Mouse (Mus musculus) CD4-positive, CD25-positive, alpha-beta regulatory T cell, adult 4 months (primary cell): ENCODE measurements around the gene Rnls. TPM values are rescaled to one million over a fixed set of nuclear protein-coding genes. Genes with fewer than 3 reads are reported as not detected.
A peak's percentile ranks its signal among the peaks of the same experiment; 100 is the strongest.
"Not testable (repeated sequence)": the region's sequence is repeated elsewhere in the genome, so short reads cannot be mapped to it uniquely, and the experiment has no call there.

Experiments used
- ATAC-seq: one replicate; pipeline ENCODE4 v1.8.0; 2017
- polyA plus RNA-seq, 2 experiments: library from polyadenylated mRNA; unstranded; fragments of 100-300 nt; shearing (Covaris generic); gene quantifications; one replicate each; pipeline ENCODE4 v1.2.1; 2017

The Rnls gene
- polyA plus RNA-seq: 1 to 10 TPM; 3.0 to 3.4 TPM

DNA sequence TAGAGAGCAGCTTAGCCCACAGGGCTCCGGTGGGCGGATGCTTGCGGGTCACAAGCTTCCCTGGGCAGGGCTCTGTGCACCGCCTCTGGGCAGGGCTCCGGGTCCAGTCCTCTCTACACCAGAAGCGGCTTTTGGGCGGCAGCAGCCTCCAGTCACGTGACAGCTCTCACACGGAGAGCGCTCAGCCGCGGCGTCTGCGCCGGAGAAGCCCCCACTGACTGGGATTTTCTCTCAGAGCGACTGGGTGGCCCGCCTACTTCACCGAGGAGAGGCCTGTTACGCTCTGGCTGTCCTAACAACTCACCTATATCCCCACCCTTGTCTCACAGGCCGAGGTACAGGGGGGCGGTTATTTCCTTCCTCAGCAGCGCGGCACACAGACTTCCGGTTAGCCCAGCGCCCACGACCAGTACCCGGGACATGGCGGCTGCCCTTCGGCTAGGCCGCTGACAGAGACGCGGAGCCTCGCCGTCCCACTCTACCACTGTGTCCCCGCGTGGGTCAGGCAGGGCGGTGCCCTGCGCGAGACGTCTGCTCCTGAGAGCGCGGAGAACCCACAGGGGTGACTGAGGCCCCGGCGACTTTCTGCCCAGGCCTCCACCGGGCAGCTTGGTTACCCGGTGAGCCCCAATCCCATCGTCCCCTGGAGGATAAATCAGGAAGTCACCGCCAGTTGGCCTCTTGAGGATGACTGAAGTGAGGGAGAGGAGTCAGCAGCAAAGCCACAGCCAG, at the start of gene Rnls:
Gene Rnls, minus strand, starts transcription at position 645 of the 732 bp plus-strand sequence.
- peak; percentile 91 for ATAC-seq

DNA sequence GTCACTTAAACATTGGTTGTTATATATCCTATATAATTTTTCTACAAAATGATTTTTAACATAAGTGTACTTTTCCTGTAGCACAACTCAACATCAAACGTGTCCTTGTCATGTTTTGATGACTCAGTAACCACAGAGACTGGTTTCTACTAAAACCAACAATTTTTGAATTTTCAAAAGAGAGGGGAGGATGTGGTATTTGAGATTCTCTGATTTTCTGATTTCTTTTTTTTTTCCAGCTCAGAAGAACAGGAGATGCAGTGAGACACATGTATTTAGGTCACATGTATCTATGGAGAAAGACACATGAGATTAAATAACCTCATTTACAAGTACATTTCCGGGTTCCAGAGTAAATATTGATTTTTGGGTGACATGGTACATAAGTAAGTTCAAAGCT, 37.4 kb upstream of the Rnls start:
- ATAC-seq: peak; percentile 76

DNA sequence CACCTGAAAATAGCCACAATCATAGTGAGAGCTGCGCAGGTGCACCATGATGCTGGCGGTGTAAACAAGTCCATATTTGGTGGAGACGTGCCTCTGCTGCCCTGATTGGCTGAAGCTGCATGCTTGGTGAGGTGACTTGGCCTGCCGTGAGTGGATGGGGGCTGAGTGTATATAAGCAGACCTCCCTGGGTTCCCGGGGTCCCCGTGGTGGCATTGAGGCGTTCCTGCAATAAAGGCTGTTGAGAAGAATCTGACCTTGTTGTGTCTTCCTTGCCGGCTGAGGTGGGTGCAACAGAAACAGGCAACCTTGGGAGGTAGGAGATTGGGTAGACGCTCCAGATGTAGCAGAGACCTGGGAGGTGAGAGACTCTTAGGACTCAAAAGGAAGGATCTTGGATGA, 27.3 kb upstream of the Rnls start:
- ATAC-seq: not testable (repeated sequence)

DNA sequence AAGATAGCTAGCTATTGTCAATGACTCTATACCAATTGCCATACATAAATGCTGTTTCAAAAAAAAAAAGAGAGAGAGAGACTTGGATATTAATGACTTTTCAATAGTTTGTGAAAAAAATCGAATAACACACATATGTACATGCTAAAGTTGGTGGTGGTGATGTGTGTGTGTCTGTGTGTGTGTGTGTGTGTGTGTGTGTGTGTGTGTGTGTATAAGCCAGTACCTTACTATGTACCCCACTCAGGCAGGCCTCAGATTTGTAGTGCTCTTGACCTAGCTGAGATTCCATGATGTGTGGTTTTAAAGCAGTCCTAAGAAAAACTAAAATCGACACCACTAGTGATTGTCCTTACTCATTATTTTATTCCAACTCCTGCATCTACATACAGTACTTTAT, 11.3 kb downstream of the Rnls start:
- ATAC-seq: no peak

DNA sequence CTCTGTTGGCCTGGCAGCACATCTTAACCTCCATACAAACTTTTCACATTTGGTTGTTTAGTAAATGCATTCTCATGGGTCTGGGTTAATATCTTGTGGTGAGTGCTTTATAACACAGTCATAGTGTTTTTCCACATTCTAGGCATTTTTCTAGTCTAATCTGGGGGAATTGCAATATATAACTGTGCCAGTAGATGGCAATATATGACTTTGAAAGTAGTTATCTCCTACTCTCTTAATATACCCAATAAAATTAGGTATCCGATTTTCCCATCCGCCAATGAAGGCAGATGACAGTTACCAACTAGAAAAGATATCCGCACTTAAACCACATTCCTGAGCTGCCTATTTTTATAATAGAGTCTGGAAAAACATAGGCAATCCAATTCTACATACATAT, 11.7 kb downstream of the Rnls start:
- peak; percentile 51 for ATAC-seq

DNA sequence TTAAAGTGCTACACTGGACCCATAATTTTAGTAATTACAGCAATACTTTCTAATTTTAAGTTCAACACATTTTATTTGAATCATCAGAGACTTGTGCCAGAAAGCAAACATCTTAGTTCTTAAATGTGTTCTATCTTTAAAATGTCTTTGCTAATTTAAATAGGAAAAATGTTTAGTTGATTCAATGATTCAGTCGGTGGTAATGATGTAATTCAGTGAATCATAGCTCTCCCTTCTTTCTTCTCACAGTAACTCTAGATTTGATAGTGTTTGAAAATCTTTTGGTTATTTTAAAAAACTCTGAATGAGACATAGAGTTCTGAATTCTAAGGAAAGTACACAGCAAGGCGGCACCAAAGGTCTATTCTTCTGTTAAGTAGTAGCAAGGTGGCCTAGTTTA, 23.3 kb downstream of the Rnls start:
- no peak for ATAC-seq

DNA sequence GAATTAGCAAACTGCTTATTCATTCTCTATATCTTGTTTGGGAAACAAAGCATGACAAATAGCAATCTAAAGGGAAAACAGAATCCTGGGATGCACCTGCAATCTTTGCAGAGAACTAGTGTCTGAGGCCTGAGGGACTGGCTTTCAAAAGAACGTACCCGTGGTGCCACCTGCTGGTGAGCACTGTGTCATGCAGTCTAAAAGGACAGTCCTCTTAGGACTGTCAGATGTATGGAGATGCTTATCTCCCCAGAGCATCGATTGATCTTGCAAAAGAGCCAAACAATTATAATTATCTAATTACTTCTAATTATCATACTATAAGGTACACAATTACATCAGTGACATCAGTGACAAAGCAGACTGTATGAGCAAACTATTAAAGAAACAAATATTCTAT, 25.4 kb downstream of the Rnls start:
- ATAC-seq: peak; percentile 81

DNA sequence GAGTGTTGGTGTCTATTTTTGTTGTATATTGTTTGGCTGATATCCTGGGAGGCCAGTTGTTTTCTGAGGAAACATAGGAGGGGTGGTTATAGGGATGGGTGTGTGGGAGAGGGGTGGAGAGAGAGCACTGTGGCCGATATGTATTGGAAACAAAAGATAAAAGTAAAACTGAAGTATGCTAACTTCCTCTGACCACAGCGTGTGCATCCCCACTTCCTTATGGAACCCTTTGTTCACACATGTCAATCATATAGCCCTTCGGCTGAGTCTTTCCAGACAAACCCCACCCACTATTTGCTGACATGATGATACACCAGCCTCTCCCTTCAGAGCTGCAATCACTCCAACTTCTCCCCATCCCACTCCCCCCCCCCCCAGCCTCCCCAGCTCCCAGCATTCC, 35.1 kb downstream of the Rnls start:
- no peak for ATAC-seq

DNA sequence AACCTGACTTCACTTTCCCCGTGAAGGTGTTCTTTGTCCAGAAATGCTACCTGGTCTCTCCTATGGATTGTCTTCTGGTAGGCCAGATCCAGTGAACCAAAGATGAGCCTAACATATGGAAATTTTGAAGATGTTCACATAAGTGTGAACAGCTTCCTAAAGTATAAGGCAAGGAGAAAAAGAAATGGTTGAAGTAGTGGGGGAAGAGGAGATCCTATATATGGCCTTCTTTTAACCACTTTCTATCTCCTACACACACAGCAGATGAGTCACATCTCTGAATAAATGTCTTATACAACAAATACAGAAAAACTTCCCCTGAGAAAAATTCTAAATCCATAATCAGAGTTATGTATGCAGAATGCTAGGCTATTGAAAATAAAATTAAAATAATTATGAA, 52.0 kb downstream of the Rnls start:
- ATAC-seq: no peak

DNA sequence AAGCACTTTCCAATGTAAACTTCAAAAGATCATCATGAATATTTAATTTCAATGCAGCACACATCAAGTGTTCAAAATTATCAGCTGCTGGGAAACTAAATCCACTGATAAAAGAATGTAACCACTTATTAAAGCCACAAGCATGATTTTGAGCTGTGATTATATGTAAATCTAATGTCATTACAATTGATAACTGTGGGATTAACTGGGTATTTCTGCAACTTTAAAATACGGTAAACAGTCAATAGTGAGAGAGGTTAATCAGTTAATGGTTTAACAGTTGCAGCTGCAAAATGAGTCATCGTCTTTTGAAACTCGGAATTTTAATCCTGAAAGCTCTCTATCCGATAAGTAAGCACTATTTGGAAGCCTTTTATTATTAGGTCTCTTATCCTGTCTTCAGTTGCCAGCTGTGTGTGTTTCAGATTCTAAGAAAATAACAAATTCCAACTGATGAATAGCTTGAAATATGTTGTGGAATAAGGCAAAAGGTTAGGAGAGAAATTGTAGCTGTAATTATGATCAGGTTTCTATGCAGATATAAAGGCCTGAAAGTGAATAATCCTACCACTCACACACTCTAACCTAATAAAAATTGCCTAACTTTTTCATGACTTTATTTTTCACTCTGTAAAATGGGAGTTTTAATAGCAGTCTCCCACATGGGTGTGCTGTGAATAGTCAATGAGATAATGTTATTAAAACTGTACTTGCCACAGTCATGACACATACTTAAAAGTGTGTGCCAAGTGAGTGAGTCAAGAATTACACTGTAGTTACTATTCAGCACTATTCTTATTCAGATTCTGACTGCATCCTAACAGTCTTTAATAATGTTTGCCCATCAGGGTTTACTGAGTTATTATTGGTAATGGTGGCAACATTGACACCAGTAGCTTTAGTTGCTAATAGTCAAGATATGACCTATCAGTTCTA, 65.1 kb downstream of the Rnls start:
- ATAC-seq: no peak

DNA sequence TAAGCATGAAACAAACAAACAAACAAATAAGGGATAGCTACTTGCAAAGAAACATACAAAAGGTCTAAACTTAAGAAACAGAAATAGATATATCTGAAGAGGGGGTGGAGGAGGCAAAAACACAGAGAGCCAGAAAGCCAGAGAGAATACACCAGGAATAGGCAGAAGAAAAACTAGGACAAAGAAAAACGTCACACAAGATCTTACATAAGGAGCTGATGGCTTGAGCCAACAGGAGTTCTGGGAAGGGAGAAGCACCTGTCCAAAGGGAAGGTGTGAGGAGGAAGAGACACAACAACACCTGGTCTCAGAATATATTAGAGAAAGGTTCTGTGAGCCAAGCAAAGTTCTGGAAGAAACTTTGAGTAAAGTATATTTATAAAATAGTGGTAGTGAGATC, 73.3 kb downstream of the Rnls start:
- no peak for ATAC-seq

DNA sequence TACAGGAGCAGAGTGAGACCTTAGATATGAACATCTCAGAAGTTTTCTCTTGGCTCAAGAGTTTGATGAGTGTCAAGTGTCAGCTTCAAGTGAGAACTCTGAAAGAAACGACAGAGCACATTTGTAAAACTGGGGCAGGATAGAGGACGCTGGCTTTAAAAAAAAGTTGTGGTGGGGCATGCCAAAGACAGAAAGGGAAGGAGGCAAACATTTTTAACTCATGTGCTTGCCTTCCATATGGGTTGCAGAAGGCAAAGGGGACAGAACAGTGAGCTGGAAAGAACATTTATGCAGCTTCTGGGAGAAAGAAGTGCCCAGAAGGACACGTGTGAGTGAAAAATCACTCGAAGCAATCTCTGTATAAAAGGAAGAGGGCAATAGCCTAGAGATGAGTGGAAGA, 75.0 kb downstream of the Rnls start:
- no peak for ATAC-seq

DNA sequence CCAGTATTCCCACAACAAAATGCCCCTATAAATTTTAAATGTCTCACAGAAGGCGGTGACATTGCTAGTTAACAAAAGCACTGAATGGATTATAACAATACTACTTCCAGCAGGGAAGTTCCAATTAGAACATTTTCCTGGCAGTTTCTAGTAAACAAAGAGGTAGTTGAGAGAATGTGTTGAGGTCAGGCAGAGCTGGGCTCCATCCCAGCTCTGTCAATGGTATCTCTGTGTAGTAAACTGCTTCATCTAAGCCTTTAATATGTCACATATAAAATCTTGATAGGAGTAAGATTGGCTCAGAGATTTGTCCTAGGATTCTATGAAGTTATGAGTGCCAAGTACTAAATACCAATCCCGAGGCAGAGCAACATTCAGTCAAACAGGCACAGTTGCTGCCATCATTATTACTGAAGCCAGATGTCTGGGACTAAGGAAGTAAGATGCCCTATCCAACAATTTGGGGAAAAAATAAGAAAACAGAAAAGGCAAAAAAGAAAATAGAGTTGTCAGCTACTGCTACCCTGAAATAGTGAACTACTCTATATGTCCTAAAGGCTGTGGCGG, 92.3 kb downstream of the Rnls start:
- ATAC-seq: no peak

DNA sequence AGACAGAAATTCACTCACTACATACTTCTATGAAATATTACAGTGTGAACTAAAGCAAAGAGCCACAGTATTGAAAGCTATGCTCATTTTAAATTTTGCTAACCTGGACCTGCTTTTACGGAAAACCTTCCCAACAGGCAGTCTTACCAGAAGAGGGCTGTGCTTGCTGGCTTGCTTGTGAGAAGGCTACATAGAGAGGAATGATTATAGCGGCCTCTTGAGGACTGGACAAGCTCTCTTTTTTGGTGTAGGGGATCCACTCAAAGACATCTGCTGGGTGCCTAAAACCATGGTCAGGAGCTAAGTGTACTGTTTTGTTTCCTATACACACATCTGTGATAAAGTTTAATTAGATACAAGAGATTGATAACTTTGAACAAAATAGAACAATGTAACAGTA, 95.8 kb downstream of the Rnls start:
- no peak for ATAC-seq

DNA sequence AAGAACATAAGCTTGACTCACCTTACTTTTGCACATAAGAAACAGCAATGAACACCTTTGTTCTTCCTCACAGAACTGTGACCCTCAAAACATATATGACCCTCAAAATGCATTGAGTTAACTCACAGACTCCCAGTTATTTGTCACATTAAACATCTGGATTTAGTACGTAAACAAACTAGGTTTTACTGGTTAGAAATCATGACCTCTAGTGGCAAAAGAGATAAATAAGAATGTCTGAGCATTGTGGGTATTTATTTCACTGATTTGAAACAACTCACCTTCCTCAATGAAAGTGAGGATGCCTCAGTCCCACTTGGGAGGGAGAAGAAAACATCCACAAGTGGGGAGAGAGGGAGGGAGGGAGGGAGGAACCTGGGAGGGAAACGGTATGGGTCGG, 109.1 kb downstream of the Rnls start:
- ATAC-seq: no peak

DNA sequence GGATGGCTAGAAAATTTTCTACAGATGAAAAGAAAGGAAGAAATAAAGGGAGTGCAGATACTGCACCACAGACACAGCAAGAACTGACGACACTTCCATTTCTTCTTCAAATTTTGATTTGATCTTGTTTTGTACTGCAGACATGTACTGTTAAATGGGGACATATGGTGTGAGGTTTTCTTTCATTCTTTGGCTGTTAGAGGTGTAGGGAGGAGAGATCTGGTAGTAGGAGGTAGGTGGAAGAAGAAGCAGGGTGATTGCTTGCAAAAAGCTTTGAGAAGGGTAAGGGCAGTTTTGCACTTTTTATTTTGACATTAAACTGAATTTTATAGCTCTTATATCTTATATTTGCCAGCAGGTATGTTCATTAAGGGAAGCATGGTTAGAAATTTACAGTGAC, 115.7 kb downstream of the Rnls start:
- ATAC-seq: no peak

DNA sequence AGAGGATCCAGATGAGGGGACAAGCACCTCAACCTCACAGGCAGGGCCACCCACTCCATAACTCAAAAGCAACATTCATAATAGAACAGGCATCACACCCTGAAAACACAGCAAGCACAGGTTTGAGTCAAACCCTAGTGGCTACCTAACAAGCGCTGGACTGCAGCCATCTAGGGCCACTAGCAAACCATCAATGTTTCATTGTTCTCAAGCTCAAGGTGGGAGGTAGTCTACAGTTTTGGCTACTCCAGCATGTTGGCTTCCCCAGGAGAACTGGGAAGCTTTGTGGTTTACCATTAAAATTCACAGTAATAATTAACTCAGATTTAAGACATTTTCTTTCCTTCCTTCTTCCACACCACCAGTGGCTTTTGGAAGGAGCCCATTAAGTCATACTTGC, 118.4 kb downstream of the Rnls start:
- no peak for ATAC-seq

DNA sequence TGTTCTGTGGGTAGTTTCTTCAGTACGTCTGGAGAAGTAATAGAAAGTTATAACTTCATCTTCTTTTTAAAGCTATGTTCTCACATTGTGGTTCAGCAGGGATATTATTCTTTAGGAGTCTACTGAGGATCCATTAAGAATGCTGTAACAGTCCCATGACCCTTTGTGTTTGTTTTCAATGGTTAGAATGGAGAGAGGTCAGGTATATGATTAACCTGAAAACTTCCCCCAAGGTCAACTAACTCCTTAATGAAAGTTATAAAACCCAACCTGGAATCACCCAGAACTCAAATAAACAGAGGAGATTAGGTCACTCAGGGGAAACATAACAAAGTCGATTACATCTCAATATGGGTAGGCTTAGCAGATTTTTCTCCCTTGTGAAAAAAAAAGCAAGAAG, 120.5 kb downstream of the Rnls start:
- ATAC-seq: no peak

DNA sequence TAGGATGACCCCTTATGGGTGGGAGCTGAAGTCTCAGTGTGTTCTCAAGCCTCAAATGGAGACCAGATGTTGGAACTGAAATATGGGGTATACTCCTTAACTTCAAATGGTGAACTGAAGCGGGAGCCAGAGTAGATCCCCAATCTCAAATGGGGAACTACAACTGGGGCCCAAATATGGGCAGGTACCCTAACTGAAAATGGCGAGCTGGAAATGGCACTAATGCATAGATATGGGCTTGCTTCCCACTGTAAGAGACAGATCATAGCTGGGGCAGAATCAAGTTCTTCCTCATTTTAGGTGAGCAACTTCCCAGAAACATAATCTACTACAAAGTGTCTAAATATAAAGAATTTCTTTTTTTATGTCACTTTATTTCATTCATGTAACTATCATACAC, 121.9 kb downstream of the Rnls start:
- no peak for ATAC-seq

DNA sequence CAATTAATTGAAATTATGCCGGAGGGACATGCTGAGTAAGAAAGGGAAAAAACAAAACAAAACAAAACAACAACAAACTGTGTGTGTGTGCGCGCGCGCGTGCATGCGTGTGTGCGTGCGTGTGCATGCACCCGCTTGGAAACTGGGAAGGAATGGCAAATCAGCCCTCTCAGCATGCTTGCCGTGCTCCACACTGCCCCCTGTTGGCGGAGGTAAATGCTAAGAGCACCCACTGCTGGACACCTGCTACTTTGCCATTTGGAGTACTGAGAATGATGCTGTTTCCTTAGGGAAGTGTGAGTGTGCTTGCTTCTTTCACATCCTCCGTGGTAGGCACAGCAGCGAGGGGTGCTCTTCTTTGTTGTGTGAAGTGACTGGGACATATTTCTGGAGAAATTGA, 124.1 kb downstream of the Rnls start:
- ATAC-seq: no peak

DNA sequence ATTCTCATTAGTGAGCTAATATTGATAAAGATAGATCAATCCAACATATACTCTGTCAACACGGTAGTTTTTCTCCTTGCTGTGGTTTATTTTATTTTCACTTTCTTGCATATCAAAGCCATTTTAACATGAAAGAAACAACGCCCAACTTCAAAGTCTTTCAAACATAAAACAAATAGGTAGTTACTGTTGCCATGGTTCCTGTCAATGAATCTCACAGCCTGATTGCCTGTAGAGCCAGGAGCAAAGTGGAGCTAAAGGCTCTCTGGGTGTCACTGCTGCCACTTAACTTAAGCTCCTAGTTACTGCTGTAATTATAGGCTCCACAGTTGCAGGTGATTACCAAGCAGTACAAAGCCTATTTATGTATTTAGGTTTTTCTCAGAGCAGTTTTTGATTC, 126.8 kb downstream of the Rnls start:
- ATAC-seq: peak; percentile 85

DNA sequence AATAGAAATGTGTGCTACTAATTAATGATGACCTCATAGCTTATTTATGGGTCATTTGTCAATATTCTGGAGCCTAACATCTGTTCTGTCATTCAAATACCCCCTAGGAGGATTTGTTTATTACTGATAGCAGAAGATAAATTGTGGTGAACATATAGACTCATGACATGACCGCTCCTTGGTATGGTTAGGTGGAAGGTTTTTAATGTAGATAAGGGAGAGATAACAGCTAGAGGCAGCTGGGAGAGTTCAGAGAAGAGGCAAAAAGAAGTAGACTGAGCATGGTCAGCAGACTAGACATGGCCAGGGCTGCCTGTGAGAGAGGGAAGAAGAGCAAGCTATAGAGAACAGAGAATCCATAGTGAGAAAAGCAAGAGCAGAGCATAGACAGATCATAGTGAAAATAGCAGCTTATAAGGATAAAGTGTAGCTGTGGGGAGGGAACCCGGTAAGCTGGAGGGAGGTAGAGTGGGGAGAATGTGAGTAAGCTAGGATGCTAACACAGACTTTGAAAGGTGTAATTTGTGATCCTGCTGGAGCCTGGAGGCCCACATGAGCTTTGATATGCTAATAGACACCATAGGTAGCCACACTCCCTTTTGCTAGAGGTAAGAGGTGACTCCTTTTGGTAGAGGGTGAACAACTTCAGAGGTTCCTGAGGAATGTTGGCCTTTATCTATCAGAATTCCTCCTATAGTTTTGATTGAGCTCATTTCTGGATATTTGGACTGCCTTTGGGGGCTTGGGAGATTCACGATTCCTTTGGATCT, 127.7 kb downstream of the Rnls start:
- no peak for ATAC-seq

DNA sequence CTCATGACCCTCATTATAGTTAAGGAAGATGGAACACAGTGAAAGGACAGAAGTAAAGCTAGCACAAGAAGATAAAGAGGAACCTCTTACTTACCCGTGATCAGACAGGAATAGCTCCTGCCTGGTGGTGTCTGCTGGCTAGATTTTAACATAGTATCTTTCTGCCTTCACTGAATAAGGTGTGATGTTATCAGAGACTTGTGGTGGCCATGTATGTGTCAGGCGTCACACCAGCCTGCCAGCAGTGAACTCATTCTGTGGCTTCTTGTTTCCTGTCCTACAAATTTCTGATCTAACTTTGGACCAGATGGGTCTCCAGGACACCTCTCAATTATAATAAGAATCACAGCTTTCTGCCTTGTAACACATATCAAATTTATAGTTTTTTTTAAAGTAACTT, 129.7 kb downstream of the Rnls start:
- ATAC-seq: peak; percentile 47
